Mouse (Mus musculus) large intestine, adult 2 months (tissue): ENCODE measurements around the gene Arhgap22. TPM values are rescaled to one million over a fixed set of nuclear protein-coding genes. Genes with fewer than 3 reads are reported as not detected.
A peak's percentile ranks its signal among the peaks of the same experiment; 100 is the strongest.

Experiments
- DNase-seq: peaks from one replicate; pipeline ENCODE4 v3.0.0-alpha.2; 2012; ENCODE audit warnings: low read depth, low spot score
- WGBS: fragments of 180-500 bp; shearing (Covaris S2); methylation state at CpG from one replicate; pipeline ENCODE4 v1.1.7; 2018; 5-methylcytosine and 5-hydroxymethylcytosine counted together
- polyA plus RNA-seq: library from polyadenylated mRNA; depleted of rRNA; stranded (reverse); fragments of >200 nt; gene quantifications from 2 replicates; pipeline ENCODE4 v1.2.3, GENCODE M21; 2012; rRNA removed

The Arhgap22 gene
- 2.3 and 2.8 TPM in 2 replicates for polyA plus RNA-seq

DNA sequence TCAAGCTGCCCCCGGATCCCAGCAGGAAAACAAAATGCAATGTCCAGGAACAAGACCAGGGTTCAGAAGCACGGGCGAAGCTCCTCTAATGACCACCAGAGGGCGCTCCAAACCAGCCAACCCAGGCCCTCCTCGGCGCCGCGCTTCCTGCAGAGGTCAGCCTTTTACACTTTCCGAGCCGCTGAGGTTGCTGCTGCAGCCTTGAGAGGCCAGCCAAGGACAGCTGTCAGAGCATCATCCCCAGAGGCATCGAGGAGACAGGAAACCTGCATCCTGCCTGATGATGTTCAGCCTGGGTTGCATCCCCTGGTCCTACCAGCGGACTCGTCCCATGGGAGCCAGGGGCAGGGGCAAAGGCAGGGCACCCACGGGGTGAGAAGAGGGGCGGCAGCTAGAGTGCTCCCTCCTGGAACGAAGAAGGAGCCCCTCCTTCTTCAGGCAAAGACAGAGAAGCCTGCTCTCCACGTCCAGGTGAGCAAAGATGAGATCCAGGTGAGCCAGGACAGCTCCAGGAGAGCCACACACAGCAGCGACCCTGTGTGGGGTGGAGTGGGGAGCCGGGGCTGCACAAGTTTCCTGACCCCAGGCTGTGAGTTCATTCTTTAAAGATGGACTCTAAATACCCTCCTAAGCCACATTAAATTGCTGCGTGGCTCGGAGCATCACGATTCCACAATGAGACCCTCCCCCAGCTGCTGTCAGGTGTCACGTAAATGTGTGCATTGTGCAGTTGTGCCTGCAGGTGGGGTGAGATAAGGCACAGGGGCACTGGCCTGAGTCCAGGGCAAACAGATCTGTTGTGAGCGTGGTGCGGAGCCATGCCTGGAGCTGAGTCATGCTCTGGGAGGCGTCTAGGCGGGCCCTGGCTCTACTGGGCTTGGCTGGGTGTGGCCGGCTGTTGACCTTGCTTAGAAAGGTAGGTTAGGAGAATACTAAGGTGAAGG, at the start of gene Arhgap22:
Arhgap22 (plus strand) TSS at position 204 of the 944 bp plus-strand sequence.
- 6% methylated on average over 28 of the region's 28 CpGs for WGBS
- peak; percentile 84 for DNase-seq

DNA sequence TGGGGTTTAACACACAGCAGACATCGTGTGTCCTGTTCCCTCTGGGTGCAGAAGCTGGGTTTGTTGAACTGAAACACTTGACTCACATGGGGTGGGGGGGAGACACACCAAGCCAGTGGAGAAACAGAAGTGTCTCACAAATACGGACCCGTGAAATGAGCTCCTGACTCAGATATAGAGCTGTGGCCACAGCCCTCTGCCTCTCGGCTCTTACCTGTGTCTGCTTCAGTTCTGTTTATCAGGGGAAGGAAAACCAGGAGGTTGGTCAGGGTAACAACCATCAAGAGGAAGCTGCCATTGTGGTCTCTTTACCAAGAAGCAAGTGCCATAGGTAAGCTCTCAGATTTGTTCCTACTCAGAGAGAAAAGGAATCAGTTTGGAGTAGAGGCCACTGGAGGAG, 45.1 kb upstream of the Arhgap22 start:
- no peak for DNase-seq
- WGBS = 82% methylated on average over 4 of the region's 4 CpGs

DNA sequence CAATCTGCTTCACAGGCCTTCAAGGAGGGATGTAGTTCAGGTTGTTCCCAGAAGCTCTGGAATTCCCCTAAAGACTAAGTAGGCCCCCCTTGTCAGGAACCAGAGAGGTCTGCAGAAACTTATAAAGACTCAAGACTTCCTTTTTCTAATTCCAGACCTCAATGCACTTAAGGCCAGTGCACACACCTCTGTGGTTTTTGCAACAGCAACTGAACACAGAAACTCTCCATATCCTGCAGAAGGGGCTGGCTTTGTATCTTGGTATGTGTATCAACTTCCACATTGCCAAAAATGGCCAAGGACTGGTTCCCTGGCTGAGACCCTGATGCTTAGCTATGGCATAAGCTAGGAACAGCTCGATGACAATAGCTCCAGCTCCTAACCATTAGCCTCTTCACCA, 41.9 kb upstream of the Arhgap22 start:
- WGBS = 66% methylated on average over 1 of the region's 1 CpGs
- no peak for DNase-seq

DNA sequence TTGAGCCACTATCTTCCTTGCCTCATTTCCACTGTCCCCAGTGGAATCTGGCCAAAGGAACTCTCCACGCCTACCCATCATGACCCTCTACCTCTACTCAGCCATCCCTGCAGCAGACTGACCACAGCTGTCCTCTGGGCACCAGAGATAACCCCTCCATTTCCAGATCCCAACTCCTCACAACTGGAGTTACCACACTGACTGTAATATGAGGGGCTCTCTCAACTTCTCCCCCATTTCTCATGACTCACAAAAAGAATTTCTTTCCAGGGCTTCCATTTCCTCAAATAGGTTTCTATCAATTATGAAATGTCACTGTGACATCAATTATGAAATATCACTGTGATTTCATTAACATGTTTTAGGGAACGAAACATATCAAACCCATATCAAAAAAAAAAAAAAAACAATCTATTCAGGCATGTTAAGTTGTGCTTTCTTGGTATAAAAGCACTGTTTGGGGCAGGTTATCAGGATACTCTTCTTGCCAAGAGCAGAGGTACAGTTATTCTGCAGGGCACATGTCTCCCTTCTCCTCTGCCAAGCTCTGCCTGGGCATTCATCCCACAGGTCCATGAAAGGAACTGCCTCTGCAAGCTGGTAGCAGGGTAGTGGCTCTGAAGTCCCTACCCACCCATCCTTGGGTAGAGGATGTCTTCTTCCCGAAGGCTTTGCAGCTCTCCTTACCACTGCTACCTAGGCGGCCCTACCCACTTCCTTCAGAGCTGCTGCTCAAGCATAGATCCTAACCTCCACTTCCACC, 38.6 kb upstream of the Arhgap22 start:
- DNase-seq = no peak
- WGBS = 63% methylated on average over 4 of the region's 4 CpGs

DNA sequence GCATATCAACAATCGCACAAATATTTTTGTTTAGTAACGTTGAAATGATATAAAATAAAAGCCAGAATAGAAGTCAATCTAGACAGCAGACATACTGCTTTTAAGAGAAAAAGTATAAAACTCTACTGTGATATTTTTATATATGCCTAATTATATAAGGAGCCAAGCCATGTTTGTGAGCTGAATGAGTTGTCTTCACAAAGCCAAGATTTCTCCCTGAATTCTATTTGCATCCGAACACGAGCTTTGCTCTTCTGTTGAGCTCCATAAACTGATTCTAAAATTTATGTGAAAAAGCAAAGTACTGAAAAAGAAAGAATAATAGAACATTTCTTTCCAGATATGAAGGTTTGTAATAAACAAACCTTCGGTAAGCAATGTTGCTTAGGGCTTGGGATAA, 33.7 kb upstream of the Arhgap22 start:
- 80% methylated on average over 5 of the region's 5 CpGs for WGBS
- DNase-seq = no peak

DNA sequence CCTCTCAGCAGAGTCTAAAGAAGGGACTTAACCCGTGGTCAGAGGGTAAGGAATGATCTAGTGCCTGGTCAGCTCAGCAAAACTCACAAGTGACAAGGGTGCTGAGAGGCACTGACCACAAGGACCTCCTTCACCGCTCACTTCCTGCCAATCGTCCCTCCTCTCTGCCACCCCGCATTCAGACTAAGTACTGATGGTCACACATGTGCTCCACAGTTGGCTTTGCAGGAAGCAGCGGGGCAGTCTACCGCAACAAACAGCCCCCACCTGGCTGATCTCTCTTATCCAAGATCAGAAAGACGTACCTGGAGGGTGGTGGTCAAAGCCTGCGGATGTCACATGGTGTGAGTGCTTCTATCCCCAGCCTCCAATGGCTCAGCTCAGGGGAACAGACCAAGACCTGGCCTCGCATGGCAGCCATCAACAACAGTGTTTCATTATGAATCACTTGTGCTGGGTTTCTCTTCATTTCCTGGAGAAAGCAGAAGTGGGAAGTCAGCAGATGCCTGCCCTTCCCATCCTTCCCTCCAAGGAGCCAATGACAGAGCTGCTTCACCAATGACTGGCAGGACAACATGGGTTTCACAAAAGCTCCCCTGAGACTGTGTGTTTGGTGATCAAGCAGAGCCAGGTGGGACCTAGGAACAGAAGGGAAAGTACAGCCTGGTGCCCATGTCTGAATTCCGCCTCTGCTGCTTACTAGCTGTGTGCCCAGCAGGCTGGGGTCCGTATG, 28.6 kb upstream of the Arhgap22 start, which contains the start of gene Wdfy4:
Wdfy4 (minus strand) TSS at position 441 of the 733 bp plus-strand sequence.
- DNase-seq = no peak
- 84% methylated on average over 11 of the region's 11 CpGs for whole genome bisulfite sequencing

DNA sequence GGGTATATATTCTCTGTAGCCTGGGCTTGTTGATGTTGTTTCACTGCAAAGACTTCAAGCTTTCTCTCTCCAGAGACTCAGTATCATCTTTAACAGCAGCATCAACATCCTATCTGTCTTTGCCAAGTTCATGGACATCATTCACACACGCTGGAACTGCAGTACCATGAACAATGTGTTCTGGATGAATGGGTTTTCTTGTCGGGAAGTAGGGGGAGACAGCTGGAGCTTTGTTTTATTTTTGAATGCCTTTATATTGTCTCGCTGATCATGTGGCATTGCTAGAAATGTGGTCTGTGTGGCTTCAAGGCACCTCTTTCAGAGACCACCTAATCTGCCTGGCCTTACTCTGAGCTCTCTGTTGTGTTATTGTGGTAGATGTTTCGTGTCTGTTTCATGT, 26.6 kb upstream of the Arhgap22 start:
- DNase-seq = no peak
- 46% methylated on average over 4 of the region's 4 CpGs for WGBS

DNA sequence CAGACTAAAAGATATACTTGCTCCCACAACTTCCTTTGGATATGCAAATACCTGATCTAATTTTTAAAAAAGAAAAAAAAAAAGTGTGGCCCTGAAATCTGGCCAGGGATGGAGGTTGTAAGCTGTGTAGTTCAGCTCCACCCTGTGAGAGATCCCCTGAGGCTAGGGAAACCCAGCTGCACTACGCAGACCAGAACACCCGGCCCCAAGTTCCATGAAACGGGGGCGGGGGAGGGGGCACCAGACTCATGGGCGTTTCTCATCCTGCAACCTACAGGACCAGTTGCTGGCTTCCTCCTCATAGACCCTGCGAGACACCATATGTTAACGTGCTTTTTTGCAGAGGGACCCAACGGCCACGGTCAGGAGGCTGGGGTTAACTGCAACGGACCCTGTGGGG, 24.6 kb upstream of the Arhgap22 start:
- no peak for DNase-seq
- 76% methylated on average over 10 of the region's 10 CpGs for WGBS

DNA sequence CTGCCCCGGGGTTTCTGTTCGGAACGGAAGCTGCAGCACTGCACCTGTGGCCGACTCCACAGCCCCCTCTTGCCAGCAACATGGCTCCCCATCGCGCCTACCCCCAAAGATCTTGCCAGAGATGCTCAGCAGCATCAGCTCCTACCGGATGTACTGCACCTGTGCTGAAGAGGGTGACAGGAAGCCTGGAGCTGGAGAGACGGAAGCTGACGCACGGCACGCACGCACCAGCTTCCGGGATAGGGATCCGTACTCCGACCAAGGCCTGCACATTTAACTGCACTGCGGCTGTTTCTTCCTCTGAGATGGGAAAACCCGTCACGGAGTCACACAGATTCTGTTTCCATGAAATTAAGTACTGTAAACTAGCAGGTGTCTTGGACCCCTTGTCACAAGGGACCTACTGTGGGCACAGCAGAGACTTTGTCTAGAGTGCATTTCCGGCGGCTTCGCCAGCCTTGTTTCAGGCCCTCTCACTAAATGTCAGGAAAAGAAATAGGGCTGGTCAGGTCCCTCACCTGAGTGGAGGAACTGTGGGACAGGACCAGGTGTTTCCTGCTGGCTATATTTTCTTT, 23.9 kb upstream of the Arhgap22 start:
- WGBS = 91% methylated on average over 21 of the region's 21 CpGs

DNA sequence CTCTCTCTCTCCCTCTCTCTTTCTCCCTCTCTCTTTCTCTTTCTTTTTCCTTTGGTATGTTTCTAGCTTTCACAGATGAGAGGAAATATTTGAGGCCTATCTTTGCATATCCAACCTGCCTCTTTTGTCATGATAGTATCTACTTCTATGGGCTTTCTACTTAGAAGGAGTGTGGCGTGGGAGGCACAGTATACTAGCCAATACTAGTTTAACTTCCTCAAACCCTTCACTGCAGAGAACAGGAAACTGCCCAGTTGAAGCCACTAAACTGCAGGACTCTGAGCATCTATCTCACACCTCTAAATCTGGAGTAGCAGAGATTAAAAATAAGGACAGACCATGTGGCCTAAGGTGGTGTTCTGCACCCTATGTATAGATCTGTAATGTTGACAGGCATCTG, 23.2 kb upstream of the Arhgap22 start:
- DNase-seq = no peak
- WGBS = 58% methylated on average over 1 of the region's 1 CpGs

More for the DNA sequence above, 23.9 kb upstream of the Arhgap22 start:
- DNase-seq = no peak

DNA sequence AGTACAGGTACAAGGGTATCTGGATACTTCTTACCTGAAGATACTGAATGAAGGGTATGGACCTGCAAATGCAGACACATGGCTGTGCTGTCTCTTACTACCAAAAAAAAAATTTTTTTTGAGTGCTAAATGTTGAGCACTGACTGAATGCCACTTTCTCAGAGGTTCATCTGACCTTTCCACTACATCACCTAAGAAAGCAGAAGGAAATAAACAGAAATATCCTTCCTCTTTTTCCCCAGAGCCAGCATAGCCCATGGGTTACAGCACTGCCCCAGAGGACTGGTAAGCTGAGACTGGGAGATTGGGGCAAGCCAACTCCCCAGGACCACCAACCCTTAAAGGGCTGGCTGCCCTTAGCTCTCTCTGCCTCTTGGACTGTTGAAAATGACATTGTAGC, 20.1 kb upstream of the Arhgap22 start:
- no peak for DNase-seq

DNA sequence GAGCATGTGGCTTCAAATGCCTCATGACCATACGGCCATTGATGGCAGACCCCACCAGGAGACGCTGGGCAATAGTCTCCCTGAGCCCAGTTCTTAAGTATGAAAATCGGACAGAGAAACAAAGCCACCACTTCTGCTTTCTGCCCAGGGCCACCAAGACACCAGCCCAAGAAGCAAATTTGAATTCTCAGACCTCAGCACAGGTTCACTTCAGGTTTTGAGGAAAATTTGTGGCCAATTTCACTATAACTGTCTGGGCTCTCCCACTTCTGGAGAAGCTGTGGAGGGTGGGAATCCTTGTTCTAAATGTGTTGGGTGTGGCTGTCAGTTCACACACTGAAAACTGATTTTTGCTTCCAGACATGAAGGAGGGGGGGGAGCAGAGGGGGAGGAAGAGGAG, 19.6 kb upstream of the Arhgap22 start:
- WGBS = 71% methylated on average over 3 of the region's 3 CpGs
- DNase-seq = no peak

DNA sequence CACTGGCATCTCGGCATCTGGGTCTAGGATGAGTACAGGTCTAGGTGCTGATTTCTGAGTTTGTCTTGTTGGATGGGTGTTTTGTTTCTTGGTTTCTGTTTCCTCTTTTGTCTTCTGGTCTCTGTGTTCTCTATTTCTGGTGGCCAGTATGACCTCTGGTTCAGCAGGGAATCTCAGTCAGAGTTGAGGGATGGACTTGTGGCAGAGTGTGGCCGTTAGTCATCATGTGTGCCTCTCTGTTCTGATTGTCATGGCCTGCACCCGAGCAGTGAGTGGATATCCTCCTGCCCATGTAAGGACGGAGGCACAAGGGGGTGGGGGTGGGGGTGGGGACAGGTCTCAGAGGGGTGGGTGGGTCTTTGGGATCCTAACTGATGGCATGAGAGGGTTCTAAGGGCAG, 11.7 kb upstream of the Arhgap22 start:
- 76% methylated on average over 4 of the region's 4 CpGs for WGBS
- DNase-seq = no peak

DNA sequence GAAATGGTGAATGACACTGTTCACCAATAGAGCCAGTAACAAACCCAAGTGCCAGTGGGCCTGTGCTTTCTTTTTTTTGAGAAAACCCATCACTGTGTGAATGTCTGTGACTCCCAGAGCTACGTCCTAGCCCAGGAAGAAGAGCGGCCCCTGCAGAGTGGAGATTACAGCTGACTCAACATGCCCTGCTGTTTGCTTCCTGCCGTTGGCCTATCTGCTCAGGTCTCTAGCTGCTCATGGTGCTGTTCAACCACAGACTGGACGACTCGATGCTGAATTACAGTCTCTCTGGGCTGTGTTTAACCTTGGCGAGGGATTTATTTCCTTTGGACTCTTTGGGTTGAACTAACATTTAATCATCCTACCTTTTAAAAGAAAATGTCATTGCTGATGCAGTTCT, 10.9 kb upstream of the Arhgap22 start:
- 71% methylated on average over 6 of the region's 6 CpGs for WGBS
- DNase-seq = no peak

DNA sequence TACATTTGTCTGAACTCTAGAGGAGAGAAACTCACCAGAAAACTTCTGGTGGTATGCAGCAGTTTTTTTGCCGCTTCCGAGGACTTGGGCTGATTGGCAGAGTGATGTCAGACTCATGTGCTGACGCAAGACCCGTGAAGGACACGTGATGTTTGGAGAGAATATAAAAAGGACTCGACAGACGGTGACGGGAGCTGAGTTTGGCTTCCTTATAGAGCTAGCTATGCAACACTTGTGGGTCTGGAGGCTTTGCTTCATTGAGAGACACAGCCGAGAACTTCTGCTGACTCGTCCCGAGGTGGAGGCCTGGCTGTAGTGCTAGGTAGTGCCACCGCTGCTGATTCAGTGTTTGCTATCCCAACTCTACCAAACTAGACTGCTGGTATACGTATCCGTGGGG, 10.0 kb upstream of the Arhgap22 start:
- DNase-seq = no peak
- WGBS = 79% methylated on average over 14 of the region's 14 CpGs

DNA sequence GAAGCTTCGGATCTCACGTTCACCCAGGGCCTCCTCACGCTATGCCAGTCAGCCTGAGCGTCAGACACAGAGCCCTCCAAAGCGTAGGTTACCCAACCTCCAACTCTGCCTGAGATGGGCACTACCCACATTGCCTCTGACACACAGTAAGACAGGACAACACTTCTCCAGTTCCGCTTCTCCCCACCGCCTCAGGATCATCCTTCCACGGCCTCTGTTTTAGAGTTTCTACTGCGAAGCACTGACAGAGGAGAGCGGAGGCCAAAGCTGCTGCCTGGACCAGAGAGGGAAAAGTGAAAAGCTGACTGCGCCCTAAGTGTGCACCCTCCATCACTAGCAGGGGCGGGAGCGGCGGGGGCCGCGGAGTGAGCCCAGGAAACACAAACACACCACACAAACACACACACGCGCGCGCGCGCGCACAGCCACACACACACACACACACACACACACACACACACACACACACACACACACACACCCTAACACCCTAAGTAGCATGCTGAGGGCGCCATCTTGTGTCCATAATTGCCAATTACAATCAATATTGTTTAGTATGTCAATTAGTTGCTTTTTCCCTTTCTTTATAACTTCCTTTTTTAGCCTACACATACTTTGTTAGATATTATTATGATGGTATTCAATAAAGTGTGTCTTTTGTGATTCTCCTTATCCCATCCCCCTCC, 8.4 kb upstream of the Arhgap22 start:
- WGBS = 34% methylated on average over 24 of the region's 24 CpGs
- DNase-seq = no peak

DNA sequence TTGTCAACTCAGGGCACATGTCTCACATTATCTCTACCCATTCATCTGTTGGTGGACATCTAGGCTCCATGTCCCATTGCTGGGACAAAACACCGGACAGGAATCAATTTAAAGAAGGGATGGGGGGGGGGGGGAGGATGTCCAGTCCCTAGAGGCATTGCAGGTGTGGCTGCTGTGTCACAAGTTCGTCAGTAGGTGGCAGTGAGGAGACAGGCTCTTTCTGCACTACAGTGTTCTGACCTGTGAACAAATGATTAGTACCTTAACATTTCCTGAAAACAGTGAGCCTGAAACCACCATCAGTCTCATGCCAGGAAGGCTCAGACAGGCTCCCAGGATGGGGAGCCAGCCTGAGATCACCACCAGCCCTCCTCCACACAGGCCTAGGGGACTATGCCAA, 6.8 kb upstream of the Arhgap22 start:
- DNase-seq = no peak
- WGBS = 3% methylated on average over 2 of the region's 2 CpGs

DNA sequence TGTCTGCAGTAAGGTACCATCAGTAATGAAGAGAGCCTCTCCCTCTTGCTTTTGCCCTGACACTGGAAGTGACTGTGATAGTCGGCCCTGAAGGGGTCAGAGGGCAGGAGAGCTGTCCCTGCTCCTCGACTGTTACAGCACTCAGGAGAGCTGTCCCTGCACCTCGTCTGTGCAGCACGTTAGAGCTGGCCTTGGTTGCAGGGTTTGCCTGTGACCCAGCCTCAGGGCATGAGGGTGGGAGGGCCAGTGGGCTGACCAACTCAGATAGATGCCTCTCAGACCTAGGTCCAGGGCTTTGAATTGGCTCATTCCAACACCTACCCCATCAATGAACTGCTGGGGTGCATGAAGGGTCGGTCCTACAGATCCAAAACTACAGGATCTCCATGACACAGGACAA, 5.5 kb upstream of the Arhgap22 start:
- 45% methylated on average over 5 of the region's 5 CpGs for WGBS

DNA sequence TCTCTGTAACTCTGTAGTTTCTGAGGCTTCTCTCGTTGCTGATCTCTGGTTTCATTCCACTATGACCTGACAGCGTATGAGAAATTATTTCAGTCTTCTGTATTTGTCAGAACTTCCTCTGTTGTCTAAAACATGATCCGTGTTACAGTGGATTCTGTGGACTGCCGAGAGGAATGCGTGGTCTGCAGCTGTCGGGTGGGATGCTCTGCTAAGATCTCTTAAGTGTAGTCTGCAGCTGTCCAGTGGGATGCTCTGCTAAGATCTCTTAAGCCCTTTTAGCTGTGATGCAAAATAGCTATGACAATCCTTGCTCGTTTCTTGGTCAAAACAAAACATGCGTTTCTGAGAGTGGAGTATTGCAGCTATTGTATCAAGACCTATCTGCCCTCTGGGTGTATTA, 3.0 kb upstream of the Arhgap22 start:
- WGBS = 81% methylated on average over 8 of the region's 8 CpGs
- no peak for DNase-seq

More for the DNA sequence above, 5.5 kb upstream of the Arhgap22 start:
- DNase-seq = no peak
